Mouse (Mus musculus): ENCODE data around the gene Rarb.

- TF ChIP-seq CTCF (conservative IDR thresholded peaks at IDR 0.05; ENCODE audit: low read length): no peak
- no peak for TF ChIP-seq NANOG (IDR thresholded peaks at IDR 0.05; ENCODE audit: borderline replicate concordance, low read length)
Observed at GRCm38 (mm10) chr14:16439385-16440126, 379.4 kb downstream of the Rarb start.
